Mouse (Mus musculus) MEL (cell line): ENCODE results near the gene Plin2. TPM values are rescaled to one million over a fixed set of nuclear protein-coding genes. Genes with fewer than 3 reads are reported as not detected.
A peak's percentile ranks its signal among the peaks of the same experiment; 100 is the strongest.
"Not testable (repeated sequence)": the region's sequence is repeated elsewhere in the genome, so short reads cannot be mapped to it uniquely, and the experiment has no call there.

Source experiments
- DNase-seq: peaks from one replicate; pipeline ENCODE4 v3.0.0; 2011; ENCODE audit warnings: low read depth, low spot score
- H3K27ac ChIP-seq: 2 replicates; pipeline ENCODE4 v1.5.1; 2012; ENCODE audit warnings: low read depth, mild to moderate bottlenecking, control low read depth, low read length, moderate library complexity; ENCODE audit not compliant: control insufficient read depth
- H3K27me3 ChIP-seq, 2 experiments: fragments of 150-350 bp in 1 of 2; sonication (generic) in 1 of 2; 2 replicates each; pipeline ENCODE4 v1.6.1; 2012; ENCODE audit warnings: low read length in 2 of 2, mild to moderate bottlenecking in 2 of 2, improper control_type of control experiment in 1 of 2, moderate library complexity in 1 of 2; ENCODE audit not compliant: insufficient read depth in 2 of 2, control insufficient read depth in 1 of 2
- H3K36me3 ChIP-seq, 2 experiments: 2 replicates each; pipeline ENCODE4 v1.6.1; 2012 to 2014; ENCODE audit warnings: low read length in 2 of 2, improper control_type of control experiment in 1 of 2, inconsistent platforms in 1 of 2, mild to moderate bottlenecking in 1 of 2; ENCODE audit not compliant: insufficient read depth in 2 of 2, control insufficient read depth in 1 of 2
- H3K4me1 ChIP-seq, 2 experiments: fragments of 150-350 bp in 1 of 2; sonication (generic) in 1 of 2; 2 replicates each; pipeline ENCODE4 v1.6.1; 2012; ENCODE audit warnings: low read length in 2 of 2, improper control_type of control experiment in 1 of 2, mild to moderate bottlenecking in 1 of 2; ENCODE audit not compliant: insufficient read depth in 2 of 2, control insufficient read depth in 1 of 2
- H3K4me3 ChIP-seq, 2 experiments: fragments of 150-350 bp in 1 of 2; sonication (generic) in 1 of 2; 2 replicates each; pipeline ENCODE4 v1.5.1; 2012; ENCODE audit warnings: low read depth in 2 of 2, low read length in 2 of 2, mild to moderate bottlenecking in 2 of 2, moderate library complexity in 2 of 2, control low read depth in 1 of 2, improper control_type of control experiment in 1 of 2; ENCODE audit not compliant: control insufficient read depth in 1 of 2, insufficient read depth in 1 of 2
- H3K79me2 ChIP-seq: 2 replicates; pipeline ENCODE4 v1.6.1; 2012; ENCODE audit warnings: mild to moderate bottlenecking, low read length, moderate library complexity; ENCODE audit not compliant: control insufficient read depth, poor library complexity, insufficient read depth
- H3K9ac ChIP-seq: 2 replicates; pipeline ENCODE4 v1.6.1; 2012; ENCODE audit warnings: low read depth, mild to moderate bottlenecking, control low read depth, low read length, moderate library complexity; ENCODE audit not compliant: control insufficient read depth, poor library complexity, severe bottlenecking
- H3K9me3 ChIP-seq: fragments of 150-350 bp; sonication (generic); replicated peaks from 2 replicates; pipeline ENCODE4 v1.6.1; 2012; ENCODE audit warnings: mild to moderate bottlenecking, low read length, improper control_type of control experiment, moderate library complexity; ENCODE audit not compliant: insufficient read depth
- BHLHE40 ChIP-seq: IDR thresholded peaks from 2 replicates; pipeline ENCODE4 v1.6.1; 2012; ENCODE audit warnings: low read depth, mild to moderate bottlenecking, inconsistent platforms, low read length, improper control_type of control experiment, borderline replicate concordance
- CHD1 ChIP-seq: IDR thresholded peaks from 2 replicates; pipeline ENCODE4 v1.6.1; 2012; ENCODE audit warnings: low read depth, mild to moderate bottlenecking, inconsistent platforms, low read length, improper control_type of control experiment
- MAX ChIP-seq: IDR thresholded peaks from 2 replicates; pipeline ENCODE4 v1.6.1; 2011; ENCODE audit warnings: low read length, improper control_type of control experiment
- MAZ ChIP-seq: IDR thresholded peaks from 2 replicates; pipeline ENCODE4 v1.6.1; 2012; ENCODE audit warnings: low read depth, mild to moderate bottlenecking, inconsistent platforms, low read length, improper control_type of control experiment
- MYC ChIP-seq: IDR thresholded peaks from 2 replicates; pipeline ENCODE4 v1.6.1; 2011; ENCODE audit warnings: low read depth, mild to moderate bottlenecking, low read length, improper control_type of control experiment, moderate library complexity
- SIN3A ChIP-seq: IDR thresholded peaks from 2 replicates; pipeline ENCODE4 v1.6.1; 2012; ENCODE audit warnings: low read length, improper control_type of control experiment, inconsistent platforms
- TBP ChIP-seq: IDR thresholded peaks from 2 replicates; pipeline ENCODE4 v1.8.0; 2011; ENCODE audit warnings: low read depth, low read length, improper control_type of control experiment
- TCF12 ChIP-seq: IDR thresholded peaks from 2 replicates; pipeline ENCODE4 v1.6.1; 2014; ENCODE audit warnings: low read depth, mild to moderate bottlenecking, inconsistent platforms, low read length, improper control_type of control experiment, moderate library complexity
- UBTF ChIP-seq: IDR thresholded peaks from 2 replicates; pipeline ENCODE4 v1.6.1; 2012; ENCODE audit warnings: low read depth, mild to moderate bottlenecking, inconsistent platforms, low read length, improper control_type of control experiment, moderate library complexity, borderline replicate concordance; ENCODE audit not compliant: insufficient read depth
- ZKSCAN1 ChIP-seq: IDR thresholded peaks from 2 replicates; pipeline ENCODE4 v1.6.1; 2012; ENCODE audit warnings: low read depth, mild to moderate bottlenecking, inconsistent platforms, low read length, improper control_type of control experiment, moderate library complexity
- polyA plus RNA-seq, 2 experiments: library from polyadenylated mRNA; stranded (reverse) in 1 of 2; unstranded in 1 of 2; fragments of >175 nt in 1 of 2; fragments of >200 nt in 1 of 2; gene quantifications; 2 replicates each; pipeline versions ENCODE4 v1.2.1 to v1.2.4; 2012; ENCODE audit warnings: low replicate concordance in 2 of 2, low read depth in 1 of 2; ENCODE audit not compliant: insufficient read length in 2 of 2, insufficient read depth in 1 of 2, missing spikeins in 1 of 2
- total RNA-seq: library from RNA; depleted of rRNA; stranded (reverse); fragments of 300-350 nt; gene quantifications from 2 replicates; pipeline ENCODE4 v1.2.3, GENCODE M21; 2012

Gene Plin2
- total and polyA plus RNA-seq, 3 experiments, result 75.9 to 92.2 TPM; not detected in 1

DNA sequence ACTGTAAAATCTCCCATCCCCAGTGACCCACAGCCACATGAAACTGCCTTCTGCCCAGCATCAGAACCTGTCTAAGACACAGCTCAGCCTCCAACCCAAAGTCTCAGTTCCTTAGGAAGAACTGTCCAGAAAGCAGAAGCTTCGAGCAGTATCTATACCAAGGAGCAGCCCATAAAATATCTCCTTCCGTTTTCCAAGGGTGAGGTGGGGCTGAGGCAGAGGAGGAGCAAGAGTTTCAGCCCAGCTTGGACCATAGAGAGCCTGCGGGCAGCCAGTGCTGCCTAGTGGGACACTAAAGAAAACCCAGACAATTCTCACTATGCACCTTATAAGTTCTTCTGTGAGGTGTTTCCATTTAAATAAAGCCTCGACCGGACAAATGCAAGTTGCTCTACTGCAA lies 37.3 kb downstream of the Plin2 start:
- H3K9ac ChIP-seq, result peak overlapping the region; percentile 53
- H3K79me2 ChIP-seq, DNase-seq: not testable (repeated sequence)
- 0 out of 2 replicates have a peak, but pooled peaks have one; percentile 42 for TF ChIP-seq TBP
- TF ChIP-seq, all 39 proteins: peak for 1; not testable (repeated sequence) for 38
- peaks cover 1 to 18% of the 10 kb centered on the region in 2 experiments for H3K4me1 ChIP-seq
- H3K27me3 ChIP-seq, H3K9me3 ChIP-seq, H3K27ac ChIP-seq: not testable (repeated sequence)
- peaks cover 0 to 21% of the 10 kb centered on the region in 2 experiments; a peak in 2 of 4 replicates for H3K36me3 ChIP-seq
- H3K4me3 ChIP-seq, result peak overlapping the region; percentile 51 to 66

DNA sequence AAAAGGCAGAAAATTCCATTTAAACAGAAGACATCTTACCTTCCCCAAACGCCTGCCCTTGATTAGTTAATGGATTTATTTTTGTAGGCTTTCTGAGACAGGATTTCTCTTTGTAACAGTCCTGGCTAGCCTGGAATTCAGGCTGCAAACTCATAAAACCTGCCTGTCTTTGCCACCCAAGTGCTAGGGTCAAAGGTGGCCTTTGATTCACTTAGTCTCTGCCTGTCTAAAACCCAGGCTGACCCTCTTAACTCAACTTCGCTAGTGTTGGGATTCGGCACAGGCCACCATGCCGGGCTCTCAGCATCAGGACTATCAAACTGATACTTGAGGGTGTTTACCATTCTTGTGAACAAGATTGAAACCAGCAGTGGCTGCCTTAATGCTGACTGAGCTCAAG lies 38.0 kb downstream of the Plin2 start:
- Histone ChIP-seq H3K27ac (no peak overlapping the region), H3K36me3 (peaks cover 0 to 21% of the 10 kb centered on the region in 2 experiments; a peak in 2 of 4 replicates), H3K27me3 (no peaks in the 10 kb centered on the region), H3K4me1 (peaks cover 1 to 18% of the 10 kb centered on the region in 2 experiments), H3K9ac (no peak overlapping the region), H3K4me3 (no peak overlapping the region)
- TF ChIP-seq ZKSCAN1 (no peak), TCF12 (no peak), MAZ (no peak), MAX (no peak), BHLHE40 (no peak), CHD1 (no peak), UBTF (no peak)
- TF ChIP-seq, all 39 proteins: peak for 0
- Histone ChIP-seq H3K9me3 (no peaks in the 10 kb centered on the region), H3K79me2 (no peaks in the 10 kb centered on the region)
- DNase-seq, result no peak

DNA sequence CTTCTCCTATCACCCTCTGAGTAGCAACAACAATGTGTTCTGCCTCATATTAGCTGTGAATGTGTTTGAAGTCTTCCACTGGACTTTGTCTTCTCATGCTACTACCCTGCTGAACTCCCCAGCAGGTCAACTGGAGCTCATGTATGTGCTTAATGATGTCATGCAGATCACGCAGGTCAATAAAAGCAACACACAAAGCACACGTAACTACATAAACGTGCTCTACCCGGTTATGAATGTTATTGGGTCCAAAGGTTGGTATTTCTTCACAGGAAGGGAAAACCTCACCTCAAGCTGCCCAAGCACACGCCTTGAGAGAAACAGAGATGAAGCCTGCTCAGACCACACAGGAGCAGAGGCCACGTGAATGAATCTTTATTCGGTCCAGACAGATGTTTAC lies 43.4 kb downstream of the Plin2 start:
- not testable (repeated sequence) for H3K79me2 ChIP-seq, H3K4me3 ChIP-seq, DNase-seq, H3K36me3 ChIP-seq, H3K9me3 ChIP-seq, H3K4me1 ChIP-seq, H3K27me3 ChIP-seq, H3K9ac ChIP-seq, H3K27ac ChIP-seq

DNA sequence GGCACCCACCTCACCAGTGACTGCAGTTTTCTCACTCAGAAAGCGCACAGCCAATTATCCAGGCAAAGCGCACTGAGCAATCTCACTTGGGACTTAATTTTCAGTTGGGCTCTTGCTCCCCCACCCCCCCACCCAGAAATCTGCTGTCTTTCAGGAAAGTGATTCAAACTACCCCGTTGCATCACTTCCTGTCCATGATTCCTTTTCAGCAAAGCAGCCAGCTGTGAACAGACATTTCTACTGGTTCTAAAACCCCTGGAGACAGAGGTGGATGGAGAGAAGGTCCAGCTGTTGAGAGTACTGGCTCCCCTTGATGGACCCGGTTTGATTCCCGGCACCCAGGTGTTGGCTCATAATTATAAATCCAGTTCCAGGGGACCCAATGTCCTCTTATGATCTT lies 44.4 kb downstream of the Plin2 start:
- H3K9ac ChIP-seq, result no peak overlapping the region
- no peaks in the 10 kb centered on the region for H3K79me2 ChIP-seq
- H3K36me3 ChIP-seq, result peaks cover 0 to 5% of the 10 kb centered on the region in 2 experiments; a peak in 1 of 4 replicates
- no peak overlapping the region; a peak in 1 of 4 replicates for H3K4me3 ChIP-seq
- no peak for DNase-seq
- H3K9me3 ChIP-seq, result no peaks in the 10 kb centered on the region
- no peak overlapping the region for H3K27ac ChIP-seq
- H3K4me1 ChIP-seq, result peaks cover 0 to 2% of the 10 kb centered on the region in 2 experiments; a peak in 1 of 4 replicates
- TF ChIP-seq MYC, result no peak
- TF ChIP-seq SIN3A, result no peak
- no peaks in the 10 kb centered on the region for H3K27me3 ChIP-seq
